Mouse (Mus musculus): ENCODE measurements around the gene Rpl12.

Rpl12 gene

GRCm38 (mm10) chr2:32961192-32961995 lies at the start of gene Rpl12, which contains the start of gene Lrsam1:
TSS of gene Rpl12 (plus strand) at chr2:32961559.
TSS of gene Lrsam1 (minus strand) at chr2:32961614.
- DNase-seq, result peak; percentile 89

GRCm38 (mm10) chr2:32911639-32912182 lies 49.6 kb upstream of the Rpl12 start:
- DNase-seq, result no peak

GRCm38 (mm10) chr2:32912210-32912804 lies 49.1 kb upstream of the Rpl12 start:
- peak; percentile 87 for DNase-seq

- DNase-seq, result no peak
Measured at GRCm38 (mm10) chr2:32914362-32914761, 47.0 kb upstream of the Rpl12 start.

GRCm38 (mm10) chr2:32914896-32915295 lies 46.5 kb upstream of the Rpl12 start:
- no peak for DNase-seq

GRCm38 (mm10) chr2:32917526-32917925 lies 43.8 kb upstream of the Rpl12 start:
- DNase-seq, result no peak

GRCm38 (mm10) chr2:32918391-32918790 lies 43.0 kb upstream of the Rpl12 start:
- DNase-seq, result no peak

- DNase-seq, result no peak
Measured at GRCm38 (mm10) chr2:32921235-32921634, 40.1 kb upstream of the Rpl12 start.

GRCm38 (mm10) chr2:32921801-32922380 lies 39.5 kb upstream of the Rpl12 start:
- no peak for DNase-seq

GRCm38 (mm10) chr2:32922564-32922963 lies 38.8 kb upstream of the Rpl12 start:
- no peak for DNase-seq

- no peak for DNase-seq
Measured at GRCm38 (mm10) chr2:32923551-32924250, 37.7 kb upstream of the Rpl12 start.

GRCm38 (mm10) chr2:32924306-32924844 lies 37.0 kb upstream of the Rpl12 start:
- DNase-seq, result no peak

- DNase-seq, result peak; percentile 44
Measured at GRCm38 (mm10) chr2:32926330-32927075, 34.9 kb upstream of the Rpl12 start.

- DNase-seq, result no peak
Measured at GRCm38 (mm10) chr2:32927624-32928234, 33.6 kb upstream of the Rpl12 start.

GRCm38 (mm10) chr2:32928235-32928946 lies 33.0 kb upstream of the Rpl12 start:
- DNase-seq, result peak; percentile 84

- no peak for DNase-seq
Measured at GRCm38 (mm10) chr2:32928947-32929829, 32.2 kb upstream of the Rpl12 start.

GRCm38 (mm10) chr2:32931730-32932129 lies 29.6 kb upstream of the Rpl12 start:
- DNase-seq, result no peak

GRCm38 (mm10) chr2:32938741-32939140 lies 22.6 kb upstream of the Rpl12 start:
- no peak for DNase-seq

- peak; percentile 62 for DNase-seq
Measured at GRCm38 (mm10) chr2:32939418-32939817, 21.9 kb upstream of the Rpl12 start.

GRCm38 (mm10) chr2:32940483-32940882 lies 20.9 kb upstream of the Rpl12 start:
- no peak for DNase-seq

Measured in cerebellum, adult 9-10 months (tissue).